Mouse (Mus musculus): ENCODE measurements around the gene Corin. TPM values are rescaled to one million over a fixed set of nuclear protein-coding genes. Genes with fewer than 3 reads are reported as not detected.

Gene Corin
- polyA plus RNA-seq, 1 experiment from 2014 or later, result 1.2 TPM

GRCm38 (mm10) chr5:72269652-72270051, 234.6 kb downstream of the Corin start:
- H3K4me2 ChIP-seq, result no peak overlapping the region
- peak; percentile 46; the same call in 1 of the 2 replicates for ATAC-seq (replicated peaks)
- H3K27ac ChIP-seq, result no peak overlapping the region
- no peaks in the 10 kb centered on the region for H3K27me3 ChIP-seq (replicated peaks)
- no peaks in the 10 kb centered on the region for H3K4me1 ChIP-seq
- H3K9ac ChIP-seq, result no peak overlapping the region
- H3K36me3 ChIP-seq (replicated peaks), result no peaks in the 10 kb centered on the region
- H3K4me3 ChIP-seq, result no peak overlapping the region
- 65% methylated on average over 8 of the region's 8 CpGs for WGBS
- no peaks in the 10 kb centered on the region for H3K9me3 ChIP-seq

GRCm38 (mm10) chr5:72269204-72269603, 235.1 kb downstream of the Corin start:
- Histone ChIP-seq H3K4me1 (no peaks in the 10 kb centered on the region), H3K4me3 (no peak overlapping the region), H3K36me3 (replicated peaks) (no peaks in the 10 kb centered on the region), H3K27me3 (replicated peaks) (no peaks in the 10 kb centered on the region), H3K27ac (no peak overlapping the region), H3K9ac (no peak overlapping the region), H3K9me3 (no peaks in the 10 kb centered on the region), H3K4me2 (no peak overlapping the region)
- 73% methylated on average over 10 of the region's 10 CpGs for WGBS
- 0 out of 2 replicates have a peak, but pooled peaks have one; percentile 51 for ATAC-seq (replicated peaks)

- Histone ChIP-seq H3K27ac (no peak overlapping the region), H3K4me1 (no peaks in the 10 kb centered on the region), H3K4me3 (no peak overlapping the region), H3K4me2 (no peak overlapping the region), H3K36me3 (replicated peaks) (no peaks in the 10 kb centered on the region), H3K9ac (no peak overlapping the region), H3K27me3 (replicated peaks) (no peaks in the 10 kb centered on the region), H3K9me3 (no peaks in the 10 kb centered on the region)
- 95% methylated on average over 7 of the region's 7 CpGs for WGBS
- no peak for ATAC-seq (replicated peaks)
Measured at GRCm38 (mm10) chr5:72266955-72267535, 237.2 kb downstream of the Corin start.

- no peak overlapping the region for H3K4me3 ChIP-seq
- H3K36me3 ChIP-seq (replicated peaks), result no peaks in the 10 kb centered on the region
- H3K9me3 ChIP-seq, result no peaks in the 10 kb centered on the region
- no peak overlapping the region for H3K27ac ChIP-seq
- no peak overlapping the region for H3K4me2 ChIP-seq
- no peak for ATAC-seq (replicated peaks)
- no peak overlapping the region for H3K9ac ChIP-seq
- H3K4me1 ChIP-seq, result no peaks in the 10 kb centered on the region
- WGBS, result 78% methylated on average over 15 of the region's 15 CpGs
- H3K27me3 ChIP-seq (replicated peaks), result no peaks in the 10 kb centered on the region
Measured at GRCm38 (mm10) chr5:72264195-72264751, 240.0 kb downstream of the Corin start.

- Histone ChIP-seq H3K4me2 (no peak overlapping the region), H3K36me3 (replicated peaks) (no peaks in the 10 kb centered on the region), H3K4me3 (no peak overlapping the region), H3K4me1 (no peaks in the 10 kb centered on the region), H3K9ac (no peak overlapping the region), H3K27me3 (replicated peaks) (no peaks in the 10 kb centered on the region), H3K9me3 (no peaks in the 10 kb centered on the region), H3K27ac (no peak overlapping the region)
- no peak for ATAC-seq (replicated peaks)
- WGBS, result 91% methylated on average over 3 of the region's 3 CpGs
Measured at GRCm38 (mm10) chr5:72261802-72262324, 242.4 kb downstream of the Corin start.

- H3K36me3 ChIP-seq (replicated peaks), result no peaks in the 10 kb centered on the region
- no peak overlapping the region for H3K27ac ChIP-seq
- no peaks in the 10 kb centered on the region for H3K4me1 ChIP-seq
- no peaks in the 10 kb centered on the region for H3K27me3 ChIP-seq (replicated peaks)
- no peak overlapping the region for H3K4me2 ChIP-seq
- 76% methylated on average over 3 of the region's 3 CpGs for WGBS
- H3K4me3 ChIP-seq, result no peak overlapping the region
- no peak overlapping the region for H3K9ac ChIP-seq
- no peak; the same call in 1 of the 2 replicates for ATAC-seq (replicated peaks)
- H3K9me3 ChIP-seq, result no peaks in the 10 kb centered on the region
Measured at GRCm38 (mm10) chr5:72259298-72259621, 245.0 kb downstream of the Corin start.

- Histone ChIP-seq H3K4me3 (no peak overlapping the region), H3K27me3 (replicated peaks) (no peaks in the 10 kb centered on the region), H3K4me2 (no peak overlapping the region), H3K27ac (no peak overlapping the region), H3K36me3 (replicated peaks) (no peaks in the 10 kb centered on the region), H3K4me1 (no peaks in the 10 kb centered on the region), H3K9ac (no peak overlapping the region), H3K9me3 (no peaks in the 10 kb centered on the region)
- WGBS, result 66% methylated on average over 17 of the region's 17 CpGs
- ATAC-seq (replicated peaks), result peak; percentile 80
Measured at GRCm38 (mm10) chr5:72258409-72259297, 245.6 kb downstream of the Corin start.

- Histone ChIP-seq H3K4me2 (no peak overlapping the region), H3K4me1 (no peaks in the 10 kb centered on the region), H3K9ac (no peak overlapping the region), H3K9me3 (no peaks in the 10 kb centered on the region), H3K27me3 (replicated peaks) (no peaks in the 10 kb centered on the region), H3K36me3 (replicated peaks) (no peaks in the 10 kb centered on the region), H3K4me3 (no peak overlapping the region), H3K27ac (no peak overlapping the region)
- no peak for ATAC-seq (replicated peaks)
- WGBS, result 81% methylated on average over 10 of the region's 10 CpGs
Measured at GRCm38 (mm10) chr5:72257084-72257483, 247.2 kb downstream of the Corin start.

- H3K27ac ChIP-seq, result no peak overlapping the region
- no peak overlapping the region for H3K9ac ChIP-seq
- H3K4me2 ChIP-seq, result no peak overlapping the region
- no peaks in the 10 kb centered on the region for H3K4me1 ChIP-seq
- H3K36me3 ChIP-seq (replicated peaks), result no peaks in the 10 kb centered on the region
- H3K4me3 ChIP-seq, result no peak overlapping the region
- no peaks in the 10 kb centered on the region for H3K27me3 ChIP-seq (replicated peaks)
- ATAC-seq (replicated peaks), result no peak
- 96% methylated on average over 10 of the region's 10 CpGs for WGBS
- H3K9me3 ChIP-seq, result no peaks in the 10 kb centered on the region
Measured at GRCm38 (mm10) chr5:72254958-72255357, 249.3 kb downstream of the Corin start.

GRCm38 (mm10) chr5:72250180-72250579, 254.1 kb downstream of the Corin start:
- Histone ChIP-seq H3K9ac (no peak overlapping the region), H3K27ac (no peak overlapping the region), H3K4me1 (no peaks in the 10 kb centered on the region), H3K4me2 (no peak overlapping the region), H3K4me3 (no peak overlapping the region), H3K36me3 (replicated peaks) (no peaks in the 10 kb centered on the region), H3K9me3 (no peaks in the 10 kb centered on the region), H3K27me3 (replicated peaks) (no peaks in the 10 kb centered on the region)
- WGBS, result 96% methylated on average over 1 of the region's 1 CpGs
- ATAC-seq (replicated peaks), result no peak

Measured in midbrain, embryonic 15.5 days (tissue).